ENCODE assay signal across 2 mouse cellular contexts in genomic region chr19:38156243-38156642, GRCm38 (mm10).
TF ChIP-seq lines count a peak whose summit lies in the region.

No protein-coding gene starts in this region.

TF ChIP-seq in CH12.LX, 34 proteins besides CTCF, POLR2A, EP300 and RAD21:
- TF ChIP-seq BHLHE40 (IDR thresholded peaks at IDR 0.05; ENCODE audit: low read depth, low read length) (no peak), MAX (IDR thresholded peaks at IDR 0.05; ENCODE audit: low read length) (no peak), USF1 (IDR thresholded peaks at IDR 0.05; ENCODE audit: low read depth, low read length) (no peak), TCF12 (IDR thresholded peaks at IDR 0.05; ENCODE audit: low read depth, low read length) (no peak), NRF1 (IDR thresholded peaks at IDR 0.05; ENCODE audit: low read depth, low read length) (no peak), CHD2 (IDR thresholded peaks at IDR 0.05; ENCODE audit: low read length) (no peak), JUND (conservative IDR thresholded peaks at IDR 0.05; ENCODE audit: low read depth, low read length) (no peak), GABPA (IDR thresholded peaks at IDR 0.05; ENCODE audit: insufficient replicate concordance, low read depth, low read length) (no peak), ZKSCAN1 (IDR thresholded peaks at IDR 0.05; ENCODE audit: borderline replicate concordance, low read depth, low read length) (no peak), ZNF384 (IDR thresholded peaks at IDR 0.05; ENCODE audit: low read depth, low read length) (no peak), UBTF (IDR thresholded peaks at IDR 0.05; ENCODE audit: low read depth, low read length) (no peak), USF2 (conservative IDR thresholded peaks at IDR 0.05; ENCODE audit: low read depth, low read length) (no peak), KAT2A (IDR thresholded peaks at IDR 0.05; ENCODE audit: insufficient replicate concordance, low read length) (no peak), MYC (IDR thresholded peaks at IDR 0.05; ENCODE audit: low read depth, low read length) (no peak), CHD1 (IDR thresholded peaks at IDR 0.05; ENCODE audit: low read depth, low read length) (no peak), SMC3 (IDR thresholded peaks at IDR 0.05; ENCODE audit: low read depth, low read length) (no peak; the same call in none of the 2 replicates), POLR2AphosphoS2 (IDR thresholded peaks at IDR 0.05; ENCODE audit: low read depth, low read length) (no peak), PAX5 (IDR thresholded peaks at IDR 0.05; ENCODE audit: low read length) (no peak), MXI1 (IDR thresholded peaks at IDR 0.05; ENCODE audit: low read depth, low read length) (no peak)
TF ChIP-seq in CH12.LX: peak in this region for 0.

TF ChIP-seq in MEL, 35 proteins besides CTCF, POLR2A, EP300 and RAD21:
- TF ChIP-seq SIN3A (IDR thresholded peaks at IDR 0.05; ENCODE audit: low read length): no peak
- no peak for TF ChIP-seq POLR2AphosphoS5 (IDR thresholded peaks at IDR 0.05; ENCODE audit: borderline replicate concordance, low read depth, low read length)
- no peak for TF ChIP-seq ELF1 (IDR thresholded peaks at IDR 0.05; ENCODE audit: low read depth, low read length)
- TF ChIP-seq MAFK (IDR thresholded peaks at IDR 0.05; ENCODE audit: borderline replicate concordance, low read depth, low read length): no peak
- no peak for TF ChIP-seq NELFE (IDR thresholded peaks at IDR 0.05; ENCODE audit: low read depth, low read length)
- no peak for TF ChIP-seq MXI1 (IDR thresholded peaks at IDR 0.05; ENCODE audit: low read depth, low read length)
- no peak for TF ChIP-seq TAL1 (IDR thresholded peaks at IDR 0.05; ENCODE audit: low read length)
- no peak for TF ChIP-seq CHD2 (IDR thresholded peaks at IDR 0.05; ENCODE audit: low read length)
- TF ChIP-seq MAZ (IDR thresholded peaks at IDR 0.05; ENCODE audit: low read depth, low read length): no peak
- TF ChIP-seq MYC (IDR thresholded peaks at IDR 0.05; ENCODE audit: low read depth, low read length): no peak
TF ChIP-seq in MEL: peak in this region for 0.
